Mouse (Mus musculus): ENCODE measurements at regions not wholly inside any gene's neighbourhood (a gene's known extent, or its start where the extent isn't known, plus 50 kb on each side); places are given as distances from the start of the nearest gene placed in this dataset.
"Not testable (repeated sequence)": the region's sequence is repeated elsewhere in the genome, so short reads cannot be mapped to it uniquely, and the experiment has no call there.

- DNase-seq, result no peak
These were observed 782.6 kb upstream of the Agtr1b start for GRCm38 (mm10) chr3:21149618-21150017.

GRCm38 (mm10) chr3:21128821-21129504 is 762.0 kb upstream of the Agtr1b start:
- DNase-seq, result no peak

GRCm38 (mm10) chr3:21126191-21126590 is 759.2 kb upstream of the Agtr1b start:
- DNase-seq, result no peak

- no peak for DNase-seq
These were observed 751.4 kb upstream of the Agtr1b start for GRCm38 (mm10) chr3:21118164-21118902.

- DNase-seq, result no peak
These were observed 745.0 kb upstream of the Agtr1b start for GRCm38 (mm10) chr3:21111735-21112518.

- DNase-seq, result no peak
These were observed 723.2 kb upstream of the Agtr1b start for GRCm38 (mm10) chr3:21090206-21090605.

GRCm38 (mm10) chr3:21086426-21086825 is 719.4 kb upstream of the Agtr1b start:
- no peak for DNase-seq

- no peak for DNase-seq
These were observed 710.6 kb upstream of the Agtr1b start for GRCm38 (mm10) chr3:21077548-21077947.

- DNase-seq, result not testable (repeated sequence)
These were observed 686.4 kb upstream of the Agtr1b start for GRCm38 (mm10) chr3:21053337-21053736.

GRCm38 (mm10) chr3:21049365-21049764 is 682.4 kb upstream of the Agtr1b start:
- DNase-seq, result not testable (repeated sequence)

GRCm38 (mm10) chr3:21045981-21046380 is 679.0 kb upstream of the Agtr1b start:
- no peak for DNase-seq

- DNase-seq, result no peak
These were observed 658.9 kb upstream of the Agtr1b start for GRCm38 (mm10) chr3:21025876-21026275.

GRCm38 (mm10) chr3:21020946-21021345 is 654.0 kb upstream of the Agtr1b start:
- DNase-seq, result no peak

- DNase-seq, result no peak
These were observed 653.3 kb upstream of the Agtr1b start for GRCm38 (mm10) chr3:21020297-21020696.

GRCm38 (mm10) chr3:21009650-21010049 is 642.7 kb upstream of the Agtr1b start:
- no peak for DNase-seq

GRCm38 (mm10) chr3:20998295-20998694 is 631.3 kb upstream of the Agtr1b start:
- no peak for DNase-seq

- no peak for DNase-seq
These were observed 622.6 kb upstream of the Agtr1b start for GRCm38 (mm10) chr3:20989486-20989970.

- DNase-seq, result no peak
These were observed 620.0 kb upstream of the Agtr1b start for GRCm38 (mm10) chr3:20986942-20987341.

GRCm38 (mm10) chr3:20986377-20986727 is 619.4 kb upstream of the Agtr1b start:
- DNase-seq, result no peak

- peak; percentile 3 for DNase-seq
These were observed 618.9 kb upstream of the Agtr1b start for GRCm38 (mm10) chr3:20985682-20986376.

- DNase-seq, result no peak
These were observed 617.2 kb upstream of the Agtr1b start for GRCm38 (mm10) chr3:20984146-20984545.

GRCm38 (mm10) chr3:20973077-20973476 is 606.1 kb upstream of the Agtr1b start:
- no peak for DNase-seq
